Mouse (Mus musculus) telencephalon, adult 2 months (tissue): Measurements from ENCODE around the gene Dnm3.

Source experiments
- DNase-seq: peaks from one replicate; pipeline ENCODE4 v3.0.0-alpha.2; 2011; ENCODE audit warnings: low read depth, low spot score

Dnm3 gene

DNA sequence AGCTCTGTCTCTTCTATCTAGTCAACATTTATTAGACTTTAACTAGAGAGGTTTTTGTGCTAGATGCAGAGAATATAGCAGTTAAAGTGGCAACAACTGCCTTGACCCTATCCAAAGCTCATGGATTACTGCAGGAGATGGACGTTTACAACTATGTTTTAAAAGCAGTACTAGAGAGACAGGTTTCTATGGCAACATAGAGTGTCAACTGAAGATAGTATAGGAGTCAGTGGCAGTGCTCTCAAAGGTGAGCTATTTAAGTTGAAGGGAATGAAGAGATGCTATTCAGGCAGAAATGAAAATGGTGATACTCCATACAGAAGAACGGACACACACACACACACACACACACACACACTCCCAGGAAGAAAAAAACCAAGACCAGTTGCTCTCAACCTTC, 225.0 kb downstream of the Dnm3 start:
- no peak for DNase-seq

DNA sequence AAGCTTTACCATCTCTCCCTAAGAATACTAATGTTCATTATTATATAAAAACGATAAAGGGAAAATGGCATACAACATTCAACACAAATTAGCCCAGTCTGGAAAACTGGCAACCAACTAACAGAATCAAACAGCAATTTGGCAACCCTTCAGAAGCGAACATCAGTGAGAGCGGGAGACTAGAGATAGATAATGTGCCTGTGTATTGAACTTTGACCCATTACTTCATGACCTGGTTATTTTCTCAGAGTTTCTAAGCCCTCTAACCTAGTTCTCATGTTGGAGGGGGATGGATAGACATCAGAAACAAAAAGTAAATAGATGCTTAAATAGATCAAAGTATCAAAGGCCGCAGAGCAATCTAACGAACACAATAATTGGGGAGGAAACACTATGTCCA, 230.6 kb downstream of the Dnm3 start:
- no peak for DNase-seq

DNA sequence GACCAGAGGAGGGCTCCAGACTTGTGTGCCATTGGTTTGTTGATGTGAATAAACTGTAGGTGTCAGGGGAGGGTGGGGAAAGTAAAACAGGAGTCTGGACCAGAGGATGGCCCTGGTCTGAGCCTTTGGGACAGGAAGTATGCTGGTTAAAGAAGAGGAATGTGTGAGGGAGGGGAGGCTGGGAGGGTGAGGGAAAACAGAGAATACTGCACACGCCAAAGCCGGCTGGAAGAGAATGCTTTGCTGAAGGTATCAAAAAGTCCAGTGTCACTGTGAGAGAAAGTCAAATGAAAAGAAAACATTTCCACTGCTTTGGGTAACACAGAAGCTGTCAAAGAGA, 234.2 kb downstream of the Dnm3 start:
- no peak for DNase-seq

GRCm38 (mm10) chr1:162242980-162243650, 234.7 kb downstream of the Dnm3 start:
- DNase-seq = no peak

DNA sequence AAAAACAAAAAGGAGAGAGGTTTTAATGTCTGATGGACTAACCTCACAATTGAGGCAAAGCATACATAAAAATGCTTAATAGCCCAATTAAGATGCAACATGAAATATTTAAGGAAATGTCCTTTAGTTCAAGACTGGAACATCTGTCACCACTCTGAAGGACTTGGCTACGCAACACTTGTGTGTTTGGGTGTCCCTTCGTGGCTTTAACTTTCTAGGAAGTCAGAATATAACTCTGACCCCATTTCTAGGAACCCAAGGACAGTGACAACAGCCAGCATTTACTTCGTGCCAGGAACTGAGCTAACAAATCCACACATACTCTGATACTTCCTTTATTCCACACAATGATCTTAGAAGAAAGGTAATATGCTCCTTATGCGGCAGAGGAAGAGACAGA, 237.1 kb downstream of the Dnm3 start:
- DNase-seq = no peak

DNA sequence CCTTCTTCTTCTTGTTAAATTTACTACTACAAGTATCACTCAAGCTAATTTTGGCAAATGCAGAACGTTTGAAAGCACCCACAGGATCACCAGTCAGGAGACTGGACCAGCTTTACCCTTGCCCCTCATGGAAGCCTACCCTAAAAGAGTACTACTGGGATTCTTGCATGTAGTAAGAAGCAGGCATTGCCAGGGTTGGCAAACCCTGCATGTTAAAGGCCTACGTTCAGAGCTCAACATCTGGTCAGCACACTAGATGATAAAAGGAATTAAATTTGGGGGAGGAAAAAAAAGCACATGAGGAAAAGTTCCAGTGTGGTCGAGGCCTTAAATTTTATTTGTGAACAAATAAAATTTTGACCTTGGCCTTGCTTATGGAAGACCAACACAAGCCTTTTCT, 239.2 kb downstream of the Dnm3 start:
- DNase-seq = no peak

DNA sequence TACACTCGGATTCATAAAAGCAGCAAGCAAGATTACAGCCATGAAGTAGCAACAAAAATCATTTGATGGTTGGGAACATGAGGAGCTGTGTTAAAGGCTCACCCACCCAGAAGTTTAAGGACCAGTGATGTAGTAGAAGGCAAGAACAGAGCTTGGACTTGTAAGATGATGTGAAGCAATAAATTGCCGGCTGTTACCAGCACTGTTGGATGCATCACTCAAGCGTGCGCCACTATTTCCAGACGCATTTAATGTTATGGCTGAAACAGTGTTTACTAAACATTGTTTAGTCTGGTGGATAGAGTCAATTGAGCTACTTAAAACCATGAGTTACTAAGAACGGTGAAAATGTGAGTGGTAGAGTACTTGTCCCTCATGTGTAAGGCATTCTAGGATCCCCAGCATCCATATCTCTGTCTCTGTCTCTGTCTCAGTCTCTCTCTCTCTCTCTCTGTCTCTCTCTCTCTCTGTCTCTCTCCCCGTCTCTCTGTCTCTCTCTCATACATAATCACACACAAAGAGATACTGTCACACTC, 241.1 kb downstream of the Dnm3 start:
- DNase-seq = no peak

DNA sequence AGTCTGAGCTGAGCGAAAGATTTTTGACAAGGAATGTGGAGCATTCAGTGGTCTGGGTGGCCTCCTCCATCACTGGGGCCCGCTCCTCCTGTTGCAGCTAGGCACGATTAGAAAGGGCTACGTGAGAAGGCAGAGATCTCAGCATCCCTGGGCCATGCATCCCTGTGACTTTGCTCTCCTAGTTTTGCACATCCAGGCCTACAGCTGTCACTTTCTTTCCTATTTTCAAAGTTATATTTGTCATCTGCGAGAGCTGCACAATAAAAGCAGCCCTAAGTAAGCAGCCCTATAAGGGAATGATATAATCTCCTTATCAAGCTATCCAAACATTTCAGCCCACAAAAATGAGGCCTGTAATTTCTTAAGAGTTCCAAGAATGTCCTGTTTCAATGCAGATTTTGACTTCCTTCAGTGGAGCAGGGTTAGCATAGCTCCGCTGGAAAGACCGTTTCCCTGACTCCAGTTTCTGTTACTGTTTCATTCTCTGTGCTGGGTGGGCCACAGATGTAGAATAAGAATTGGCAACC, 252.2 kb downstream of the Dnm3 start:
- DNase-seq = no peak

DNA sequence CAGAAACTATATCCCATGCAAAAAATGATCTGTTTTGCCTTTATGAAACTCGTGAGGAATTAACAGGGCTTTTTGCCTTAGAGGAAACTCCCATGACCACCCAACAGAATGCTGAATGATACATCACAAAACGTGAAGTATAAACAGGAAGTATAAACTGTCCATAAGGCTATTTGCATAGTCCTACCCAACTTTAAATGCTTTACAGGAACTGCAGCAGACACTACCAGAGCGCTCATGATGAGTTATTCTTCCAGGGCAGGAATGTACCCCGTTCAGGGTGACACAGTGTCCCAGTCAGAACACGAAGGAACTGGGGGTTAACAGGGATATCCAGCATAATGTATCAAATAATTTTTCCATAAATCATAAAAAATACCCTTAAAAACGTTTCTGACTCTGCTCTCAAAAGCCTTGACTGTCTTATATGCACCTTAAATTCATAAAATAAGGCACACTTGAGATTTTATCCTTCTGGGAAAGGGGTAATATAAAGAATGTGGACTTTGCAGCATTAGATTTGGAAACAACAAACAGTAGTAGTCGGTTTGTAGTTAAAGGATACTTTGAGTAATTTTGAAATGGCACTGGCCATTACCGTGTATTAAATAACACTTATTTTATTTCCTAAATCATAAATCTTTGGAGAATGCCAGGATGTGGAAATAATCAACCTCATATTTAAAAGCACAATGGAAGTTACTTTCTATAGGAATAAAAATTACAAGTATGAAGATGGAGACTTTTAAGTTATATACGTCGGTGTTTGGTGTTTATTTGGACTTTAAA, 252.8 kb downstream of the Dnm3 start:
- DNase-seq = no peak

DNA sequence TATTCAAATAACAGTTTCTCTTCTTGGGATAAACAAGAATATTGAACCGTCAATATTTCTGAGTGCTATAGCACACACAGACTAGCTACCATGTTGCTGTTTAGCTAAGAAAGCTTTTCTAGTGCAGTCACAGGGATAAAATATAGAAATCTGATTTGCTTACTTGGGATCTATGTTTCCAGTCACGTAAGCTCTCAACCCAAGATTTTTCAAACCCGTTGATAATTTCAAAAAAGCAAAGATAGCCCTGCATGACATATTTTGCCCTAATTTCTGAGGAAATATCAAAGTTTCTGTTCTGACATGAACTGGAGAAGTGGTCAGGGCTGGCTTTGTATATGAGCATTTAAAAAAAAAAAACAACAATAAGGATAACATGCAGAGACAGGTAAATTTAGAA, 253.8 kb downstream of the Dnm3 start:
- no peak for DNase-seq

DNA sequence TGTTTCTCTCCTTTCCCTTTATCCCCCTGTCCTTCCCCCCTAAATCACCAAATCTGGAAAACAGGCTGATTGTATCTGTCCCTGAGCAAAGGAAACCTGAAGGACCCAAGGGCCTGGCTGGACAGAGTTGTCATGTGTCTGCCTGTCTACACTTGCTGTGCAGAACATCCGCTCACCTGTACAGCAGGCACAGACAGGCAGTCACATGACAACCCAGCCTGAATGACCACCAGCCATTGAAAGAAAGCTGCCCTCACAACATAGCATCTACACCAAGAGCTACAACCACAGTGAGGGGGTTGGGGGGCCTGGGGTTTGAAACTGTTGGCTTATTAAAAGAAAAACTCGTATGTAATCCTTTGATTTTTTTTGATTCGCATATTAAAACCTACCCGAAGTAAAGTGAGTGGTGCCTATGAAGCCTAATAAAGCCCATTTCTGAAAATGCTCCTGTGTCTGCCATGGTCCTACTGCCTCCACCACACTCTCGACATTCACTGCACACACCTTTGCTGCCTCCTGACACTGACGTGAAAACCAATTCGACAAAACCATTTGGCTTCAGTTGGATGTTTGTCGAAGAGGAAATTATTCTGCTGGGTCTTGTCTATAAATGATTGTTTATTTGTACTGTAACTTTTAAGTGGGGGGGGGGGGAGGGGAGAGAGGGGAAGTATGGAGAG, 254.4 kb downstream of the Dnm3 start:
- no peak for DNase-seq

DNA sequence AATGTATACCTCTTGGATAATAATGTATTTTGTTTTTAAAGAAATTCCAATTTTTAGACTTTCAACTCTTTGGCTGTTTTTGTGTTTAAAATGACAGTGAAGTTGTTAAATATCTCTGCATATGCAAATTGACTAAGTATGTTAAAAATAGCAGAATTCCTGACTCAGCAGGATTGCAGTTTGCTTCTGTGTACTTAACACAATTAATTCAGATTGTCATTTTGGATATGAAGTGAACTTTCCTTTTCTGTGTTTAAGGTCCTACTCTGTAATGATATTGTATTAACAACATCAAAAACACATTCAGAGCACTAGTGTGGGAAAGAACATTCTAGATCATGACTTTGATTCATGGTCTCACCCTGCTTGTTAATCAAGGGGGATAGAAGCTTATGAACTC, 255.5 kb downstream of the Dnm3 start:
- no peak for DNase-seq

DNA sequence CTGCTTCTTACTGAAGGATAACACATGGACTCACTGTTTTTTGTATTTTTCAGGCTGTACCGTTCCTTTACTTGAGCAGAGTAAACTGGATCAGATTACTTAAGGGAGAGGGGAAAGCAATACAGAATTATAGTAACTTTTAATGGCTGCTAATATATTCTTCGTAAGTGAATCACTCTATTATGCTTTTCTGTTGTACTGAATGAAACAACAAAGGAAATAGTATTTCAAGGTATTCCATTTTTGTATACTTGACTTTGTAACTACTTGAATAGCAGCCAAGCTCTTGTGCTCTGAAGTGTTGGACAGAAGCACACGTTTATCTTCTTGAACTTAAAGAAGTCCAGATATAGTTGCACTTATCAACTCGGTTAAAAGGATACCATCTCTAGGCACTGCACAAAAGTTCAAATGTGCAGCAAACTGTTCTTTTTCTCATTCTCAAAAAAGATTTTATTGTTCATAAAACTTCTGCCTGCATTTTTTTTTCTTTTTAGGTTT, 256.0 kb downstream of the Dnm3 start:
- no peak for DNase-seq

- no peak for DNase-seq
These were observed 256.9 kb downstream of the Dnm3 start for GRCm38 (mm10) chr1:162220891-162221290.

- no peak for DNase-seq
These were observed 258.1 kb downstream of the Dnm3 start for GRCm38 (mm10) chr1:162219781-162220180.

GRCm38 (mm10) chr1:162218530-162219180, 259.2 kb downstream of the Dnm3 start:
- DNase-seq = no peak

- DNase-seq = no peak
These were observed 260.4 kb downstream of the Dnm3 start for GRCm38 (mm10) chr1:162217340-162217974.

DNA sequence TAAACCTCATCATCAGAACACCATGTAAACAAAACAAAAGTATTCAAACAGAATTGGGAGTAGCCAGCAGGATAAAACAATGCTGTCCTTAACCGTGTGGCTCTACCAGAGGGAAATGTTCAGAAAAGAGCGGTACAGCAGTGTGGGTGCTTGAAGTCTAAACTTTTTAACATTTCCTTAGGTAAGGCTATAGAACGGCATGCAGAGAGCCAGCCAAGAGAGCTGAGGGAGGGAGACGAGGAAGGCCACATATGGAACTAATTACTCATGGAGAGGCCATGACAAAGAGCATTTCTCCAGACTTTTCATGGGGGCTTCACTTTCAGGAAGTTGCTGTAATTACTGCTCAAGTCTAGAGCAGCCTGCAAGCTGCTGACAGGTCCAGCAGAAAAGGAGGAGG, 261.2 kb downstream of the Dnm3 start:
- no peak for DNase-seq

GRCm38 (mm10) chr1:162215743-162216142, 262.1 kb downstream of the Dnm3 start:
- no peak for DNase-seq

DNA sequence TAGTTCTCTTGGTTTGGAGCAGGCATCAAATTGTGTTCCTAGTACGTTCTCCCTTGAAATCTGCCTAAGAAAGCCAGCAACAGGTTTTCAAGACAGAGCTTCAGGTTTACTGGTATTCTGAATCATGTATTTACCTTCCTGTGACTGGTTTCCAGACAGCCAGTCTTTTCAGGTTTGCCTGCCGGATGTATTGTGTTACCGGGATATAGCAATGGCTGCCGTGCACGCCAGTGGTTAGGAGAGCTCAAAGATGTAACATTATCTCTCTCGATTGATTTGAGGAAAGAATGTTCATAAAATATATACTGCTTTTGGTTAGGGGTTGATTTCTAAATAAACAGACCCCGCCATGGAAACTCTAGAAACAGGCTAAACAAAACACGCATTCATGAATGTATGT, 264.8 kb downstream of the Dnm3 start:
- no peak for DNase-seq

DNA sequence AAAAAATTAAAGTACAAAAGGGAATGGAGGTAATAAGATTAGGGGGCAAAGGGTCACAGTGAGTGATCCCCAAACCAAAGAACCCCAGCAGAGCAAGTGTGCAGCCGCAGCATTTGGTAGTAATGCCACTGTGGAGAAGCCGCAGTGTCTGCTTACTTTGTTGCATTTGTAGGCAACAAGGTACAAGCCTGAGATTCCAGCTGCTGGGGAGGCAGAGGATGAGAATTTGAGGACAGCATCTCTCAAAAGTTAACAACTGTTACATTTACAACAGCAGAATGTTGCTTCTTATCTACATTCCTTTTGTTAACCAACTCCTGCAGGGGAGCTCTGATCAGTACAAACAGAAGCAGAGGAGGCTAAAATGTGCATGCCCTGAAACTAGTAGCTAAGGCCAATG, 267.3 kb downstream of the Dnm3 start:
- no peak for DNase-seq
